Mouse (Mus musculus) lung, embryonic 16.5 days (tissue): Measurements from ENCODE around the gene Ppp3ca. TPM values are rescaled to one million over a fixed set of nuclear protein-coding genes. Genes with fewer than 3 reads are reported as not detected.

Experiments
- ATAC-seq: fragments of 200-750 bp; cut with Nextera tagmentation; 2 replicates; pipeline ENCODE4 v1.8.0; 2017; ENCODE audit warnings: low read depth, mild to moderate bottlenecking, moderate library complexity
- H3K27ac ChIP-seq: fragments of 300-500 bp; sonication (generic); 2 replicates; pipeline ENCODE4 v1.5.1; 2014; ENCODE audit warnings: mild to moderate bottlenecking, control low read depth, low read length
- H3K27me3 ChIP-seq: fragments of 300-500 bp; sonication (generic); 2 replicates; pipeline ENCODE4 v1.6.1; 2014; ENCODE audit warnings: low read depth, low read length, mixed read lengths; ENCODE audit not compliant: control insufficient read depth, insufficient read depth
- H3K36me3 ChIP-seq: fragments of 300-500 bp; sonication (generic); 2 replicates; pipeline ENCODE4 v1.6.1; 2014; ENCODE audit warnings: low read length; ENCODE audit not compliant: control insufficient read depth, insufficient read depth
- H3K4me1 ChIP-seq: fragments of 300-500 bp; sonication (generic); replicated peaks from 2 replicates; pipeline ENCODE4 v1.6.1; 2014; ENCODE audit warnings: low read length, mixed read lengths; ENCODE audit not compliant: control insufficient read depth, insufficient read depth
- H3K4me2 ChIP-seq: fragments of 300-500 bp; sonication (generic); 2 replicates; pipeline ENCODE4 v1.6.1; 2014; ENCODE audit warnings: low read depth, low read length, control low read depth
- H3K4me3 ChIP-seq: fragments of 300-500 bp; sonication (generic); 2 replicates; pipeline ENCODE4 v1.5.1; 2014; ENCODE audit warnings: mild to moderate bottlenecking, low read length, control low read depth
- H3K9ac ChIP-seq: fragments of 300-500 bp; sonication (generic); 2 replicates; pipeline ENCODE4 v1.6.1; 2014; ENCODE audit warnings: low read length, control low read depth
- H3K9me3 ChIP-seq: fragments of 300-500 bp; sonication (generic); 2 replicates; pipeline ENCODE4 v1.6.1; 2016; ENCODE audit warnings: low read length; ENCODE audit not compliant: control insufficient read depth
- WGBS: fragments of 180-500 bp; shearing (Covaris S2); extraction: QIAGEN DNeasy Blood & Tissue Kit; methylation state at CpG from one replicate; pipeline ENCODE4 v1.1.7; 2014; 5-methylcytosine and 5-hydroxymethylcytosine counted together
- polyA plus RNA-seq: library from polyadenylated mRNA; unstranded; fragments of >200 nt; fragmentation: Nextera tagmentation; extraction: Ambion mirVana; gene quantifications from 2 replicates; pipeline ENCODE4 v1.2.1, GENCODE M21; 2015

Gene Ppp3ca
- polyA plus RNA-seq = 61.4 and 66.1 TPM in 2 replicates

- 0% methylated on average over 3 of the region's 43 CpGs for WGBS
- ATAC-seq = no peak
- Histone ChIP-seq H3K4me3 (peak within 1 kb of the TSS; percentile 67), H3K4me2 (peak within 1 kb of the TSS; percentile 73), H3K27me3 (no peaks in the 10 kb centered on the region), H3K27ac (peak within 1 kb of the TSS; percentile 94), H3K36me3 (no peaks in the 10 kb centered on the region), H3K9me3 (no peaks in the 10 kb centered on the region), H3K9ac (peak within 1 kb of the TSS; percentile 93), H3K4me1 (peaks cover 19% of the 10 kb centered on the region)
These were observed at the start of gene Ppp3ca for GRCm38 (mm10) chr3:136670110-136670359. Gene Ppp3ca, plus strand, starts transcription at chr3:136670124.

DNA sequence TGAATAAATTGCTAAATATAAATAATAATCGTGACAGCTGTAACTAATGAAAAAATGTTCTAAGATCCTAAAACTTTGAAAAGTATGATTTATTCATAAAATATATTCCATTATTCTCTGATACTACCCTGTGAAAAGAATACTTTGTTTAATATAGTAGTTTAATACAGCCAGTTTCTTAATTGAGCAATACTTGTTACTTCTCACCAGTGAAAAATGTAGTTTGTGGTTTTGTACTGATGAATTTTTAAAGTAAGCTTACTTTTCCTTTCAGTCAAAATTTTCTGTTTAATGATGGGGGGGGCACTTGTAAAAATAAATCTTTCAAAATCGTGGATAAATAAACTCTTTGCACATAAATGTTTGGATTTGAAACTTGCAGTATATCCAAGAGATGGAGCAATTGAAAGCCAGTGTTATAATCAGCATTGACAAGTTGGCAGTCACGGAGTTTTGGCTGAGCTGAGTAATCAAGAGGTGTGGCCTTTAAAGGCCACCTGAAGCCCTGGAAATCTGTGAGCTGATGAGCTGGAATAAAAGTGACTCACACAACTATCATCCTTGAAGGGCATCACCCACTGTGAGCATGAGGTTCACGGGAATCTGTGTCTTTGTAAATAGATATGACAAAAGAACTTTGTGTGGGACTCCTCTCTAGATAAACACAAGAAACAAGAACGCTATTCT lies 29.2 kb upstream of the Ppp3ca start:
- Histone ChIP-seq H3K4me3 (no peak overlapping the region), H3K9ac (no peak overlapping the region), H3K27ac (no peak overlapping the region), H3K4me2 (no peak overlapping the region), H3K4me1 (no peaks in the 10 kb centered on the region), H3K36me3 (no peaks in the 10 kb centered on the region), H3K9me3 (no peaks in the 10 kb centered on the region), H3K27me3 (no peaks in the 10 kb centered on the region)
- WGBS = 51% methylated on average over 5 of the region's 5 CpGs
- ATAC-seq = no peak

- Histone ChIP-seq H3K27ac (no peak overlapping the region), H3K36me3 (no peaks in the 10 kb centered on the region), H3K4me3 (no peak overlapping the region), H3K27me3 (no peaks in the 10 kb centered on the region), H3K4me1 (no peaks in the 10 kb centered on the region), H3K9ac (no peak overlapping the region), H3K9me3 (no peaks in the 10 kb centered on the region), H3K4me2 (no peak overlapping the region)
- WGBS = 61% methylated on average over 4 of the region's 4 CpGs
- no peak for ATAC-seq
These were observed 19.0 kb upstream of the Ppp3ca start for GRCm38 (mm10) chr3:136650966-136651365.

GRCm38 (mm10) chr3:136651496-136651895 lies 18.4 kb upstream of the Ppp3ca start:
- Histone ChIP-seq H3K4me1 (no peaks in the 10 kb centered on the region), H3K9me3 (no peaks in the 10 kb centered on the region), H3K27me3 (no peaks in the 10 kb centered on the region), H3K4me2 (no peak overlapping the region), H3K36me3 (no peaks in the 10 kb centered on the region), H3K4me3 (no peak overlapping the region), H3K27ac (no peak overlapping the region), H3K9ac (no peak overlapping the region)
- 39% methylated on average over 6 of the region's 6 CpGs for WGBS
- no peak for ATAC-seq

DNA sequence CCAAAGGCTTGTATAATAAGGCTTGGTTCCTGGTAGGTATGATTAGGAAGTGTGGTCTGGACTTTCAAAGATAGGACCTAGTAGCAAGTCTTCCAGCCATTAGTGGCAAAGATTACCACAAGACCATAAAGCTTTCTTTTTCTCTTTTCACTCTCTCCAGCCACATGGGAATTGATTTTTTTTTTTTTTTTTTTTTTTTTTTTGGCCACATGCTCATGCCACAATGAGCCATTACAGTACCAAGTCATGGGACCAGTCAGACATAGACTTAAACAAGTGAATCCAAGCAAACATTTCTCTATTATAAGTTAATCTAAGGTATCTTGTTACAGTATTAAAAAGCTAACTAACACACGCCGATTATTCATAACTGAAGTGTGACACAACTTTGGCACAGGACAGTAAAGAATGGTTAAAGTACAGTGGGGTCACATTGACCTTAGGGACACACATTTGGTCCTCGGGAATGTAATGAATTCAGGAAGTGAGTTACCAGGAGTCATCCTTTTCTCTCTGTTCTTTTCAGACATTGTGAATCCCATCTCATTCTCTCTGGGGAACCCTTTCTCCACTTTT lies 13.4 kb upstream of the Ppp3ca start:
- H3K27me3 ChIP-seq = no peaks in the 10 kb centered on the region

DNA sequence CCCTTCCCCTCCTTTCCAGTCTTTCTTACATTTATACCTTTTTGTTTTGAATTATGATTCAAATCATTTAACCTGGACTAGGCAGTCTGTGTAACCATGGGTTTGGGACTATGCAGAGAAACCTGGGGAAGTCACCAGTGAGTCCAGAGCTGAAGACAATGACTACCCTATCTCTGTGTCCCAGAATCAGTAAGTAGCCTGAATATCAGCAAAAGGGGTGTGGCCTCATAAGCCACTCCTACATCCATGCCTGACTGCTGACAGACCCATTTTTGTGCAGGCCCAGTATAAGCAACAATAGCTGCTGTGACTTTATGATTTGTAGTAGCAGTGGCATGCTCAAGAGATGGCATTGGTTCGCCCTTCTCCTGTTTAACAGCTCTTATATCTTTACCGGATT lies 11.2 kb upstream of the Ppp3ca start:
- Histone ChIP-seq H3K4me3 (no peak overlapping the region), H3K4me2 (no peak overlapping the region), H3K27me3 (no peaks in the 10 kb centered on the region), H3K9me3 (no peaks in the 10 kb centered on the region), H3K4me1 (no peaks in the 10 kb centered on the region), H3K9ac (no peak overlapping the region), H3K36me3 (no peaks in the 10 kb centered on the region), H3K27ac (no peak overlapping the region)
- no peak for ATAC-seq
- WGBS = 77% methylated on average over 2 of the region's 2 CpGs

More for the DNA sequence above, 13.4 kb upstream of the Ppp3ca start:
- Histone ChIP-seq H3K36me3 (no peaks in the 10 kb centered on the region), H3K4me2 (no peak overlapping the region), H3K9ac (no peak overlapping the region), H3K4me1 (no peaks in the 10 kb centered on the region), H3K4me3 (no peak overlapping the region), H3K9me3 (no peaks in the 10 kb centered on the region), H3K27ac (no peak overlapping the region)
- 74% methylated on average over 3 of the region's 3 CpGs for WGBS
- ATAC-seq = no peak

- Histone ChIP-seq H3K9ac (no peak overlapping the region), H3K27ac (no peak overlapping the region), H3K4me1 (peaks cover 8% of the 10 kb centered on the region), H3K27me3 (no peaks in the 10 kb centered on the region), H3K36me3 (no peaks in the 10 kb centered on the region), H3K9me3 (no peaks in the 10 kb centered on the region), H3K4me2 (no peak overlapping the region), H3K4me3 (no peak overlapping the region)
- 85% methylated on average over 1 of the region's 1 CpGs for WGBS
- ATAC-seq = no peak
These were observed 4.8 kb upstream of the Ppp3ca start for GRCm38 (mm10) chr3:136665119-136665518.

GRCm38 (mm10) chr3:136668072-136668471 lies 1.9 kb upstream of the Ppp3ca start:
- H3K4me3 ChIP-seq = no peak overlapping the region
- H3K4me1 ChIP-seq = peaks cover 16% of the 10 kb centered on the region
- H3K4me2 ChIP-seq = no peak overlapping the region
- no peak overlapping the region for H3K27ac ChIP-seq
- WGBS = 39% methylated on average over 2 of the region's 2 CpGs
- H3K9ac ChIP-seq = no peak overlapping the region
- ATAC-seq = no peak
- H3K36me3 ChIP-seq = no peaks in the 10 kb centered on the region
- no peaks in the 10 kb centered on the region for H3K27me3 ChIP-seq
- no peaks in the 10 kb centered on the region for H3K9me3 ChIP-seq

DNA sequence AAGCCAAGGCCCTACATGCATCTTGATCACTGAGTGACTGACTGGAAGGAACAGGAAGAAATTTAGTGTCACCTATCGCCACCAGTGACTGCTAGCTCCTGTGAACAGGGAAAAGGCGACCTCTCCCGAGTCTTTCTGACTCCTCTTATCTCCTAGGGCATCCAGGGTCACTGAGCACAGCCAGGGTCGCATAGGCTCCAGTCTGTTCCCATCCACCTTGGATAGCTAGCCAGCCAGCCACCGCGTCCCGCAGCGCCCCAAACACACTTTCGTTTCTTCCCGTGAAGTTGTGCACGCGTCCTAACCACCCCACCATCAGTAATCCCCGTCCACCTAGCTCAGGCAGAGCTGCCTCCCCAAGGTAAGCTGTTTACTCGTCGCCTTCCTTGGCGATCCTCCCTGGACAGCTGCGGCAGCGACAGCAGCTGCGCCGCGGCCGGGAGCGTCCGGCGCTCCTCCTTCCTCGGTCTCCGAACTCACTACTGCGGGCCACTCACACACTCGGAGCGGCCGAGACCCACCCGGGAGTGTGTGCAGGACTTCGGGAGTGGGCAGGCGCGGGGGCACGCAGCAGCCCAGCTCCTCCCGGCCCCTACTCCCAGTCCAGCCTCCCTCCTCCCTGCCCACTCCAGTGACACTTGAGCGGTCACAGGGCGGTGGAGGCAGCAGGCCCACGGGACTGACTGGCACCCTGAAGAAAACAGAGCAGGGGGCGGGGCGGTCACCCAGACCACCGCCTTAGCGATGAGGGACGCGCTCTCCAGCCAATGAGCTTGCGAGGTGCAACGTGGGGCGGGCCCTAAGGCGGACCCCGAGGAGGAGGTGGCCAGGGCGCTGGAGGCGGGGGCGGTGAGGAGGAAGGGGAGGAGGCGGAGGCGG lies 454 bp upstream of the Ppp3ca start:
- Histone ChIP-seq H3K9ac (peak overlapping the region; percentile 93), H3K4me1 (peaks cover 19% of the 10 kb centered on the region), H3K4me3 (peak overlapping the region; percentile 67), H3K4me2 (peak overlapping the region; percentile 73), H3K27me3 (no peaks in the 10 kb centered on the region), H3K36me3 (no peaks in the 10 kb centered on the region), H3K9me3 (no peaks in the 10 kb centered on the region), H3K27ac (peak overlapping the region; percentile 94)
- under 1% methylated on average over 51 of the region's 56 CpGs for WGBS
- ATAC-seq = peak; percentile 98
